Mouse (Mus musculus): Measurements from ENCODE around the gene Kif26b. TPM values are rescaled to one million over a fixed set of nuclear protein-coding genes. Genes with fewer than 3 reads are reported as not detected.

Gene Kif26b
- polyA plus RNA-seq, 1 experiment from 2014 or later: 5.1 TPM

DNA sequence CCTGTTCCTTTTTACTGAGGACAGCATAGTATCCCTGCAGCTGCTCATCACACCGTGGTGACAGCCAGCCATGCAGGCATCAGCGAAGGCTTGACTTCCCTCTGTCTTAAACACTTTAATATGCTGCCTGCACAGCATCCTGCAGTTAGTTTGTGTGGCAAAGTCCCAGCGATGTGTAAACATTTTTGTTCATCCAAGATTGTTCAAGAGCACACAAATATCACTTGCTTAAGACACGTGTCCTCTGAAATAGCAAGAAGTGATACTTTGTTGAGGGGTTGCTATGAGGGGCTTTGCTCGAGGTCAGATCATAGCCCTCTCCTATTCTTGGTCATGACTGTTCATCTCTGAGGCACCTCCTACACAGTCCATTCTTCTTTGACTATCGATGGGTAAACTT, 303.6 kb downstream of the Kif26b start:
- Histone ChIP-seq H3K36me3 (ENCODE audit: control insufficient read depth, insufficient read depth) (no peaks in the 10 kb centered on the region), H3K27me3 (ENCODE audit: control insufficient read depth, insufficient read depth, low read length) (no peaks in the 10 kb centered on the region), H3K9ac (ENCODE audit: low read length) (no peak overlapping the region), H3K4me3 (ENCODE audit: low read length) (no peak overlapping the region), H3K27ac (ENCODE audit: low read length) (no peak overlapping the region), H3K4me2 (ENCODE audit: low read depth, low read length) (no peak overlapping the region), H3K4me1 (ENCODE audit: control insufficient read depth, insufficient read depth, low read length) (no peaks in the 10 kb centered on the region), H3K9me3 (replicated peaks; ENCODE audit: control insufficient read depth, low read length) (no peaks in the 10 kb centered on the region)
- ATAC-seq (replicated peaks; ENCODE audit: extremely low read depth, insufficient read depth, low FRiP score): no peak
- 73% methylated on average over 6 of the region's 6 CpGs for WGBS

DNA sequence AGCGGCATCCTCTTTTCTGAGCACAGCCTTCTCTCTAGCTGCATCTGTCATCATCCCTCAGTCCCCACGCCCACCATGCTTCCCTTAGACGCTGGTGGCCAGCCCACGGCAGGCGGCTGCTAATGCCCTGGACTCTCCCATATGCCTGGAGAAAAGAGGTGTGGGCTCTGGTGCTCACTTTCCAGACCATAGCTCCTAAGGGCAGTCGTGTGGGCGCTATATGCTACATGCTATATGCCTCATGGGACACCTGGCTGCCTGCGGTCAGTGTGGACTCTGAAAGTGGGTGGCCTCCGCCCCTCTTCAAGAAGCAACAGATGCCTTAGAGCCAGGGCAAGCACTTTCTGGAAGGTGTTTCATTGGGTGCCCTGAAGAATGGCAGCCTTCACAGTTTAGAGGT, 306.9 kb downstream of the Kif26b start:
- Histone ChIP-seq H3K4me2 (ENCODE audit: low read depth, low read length) (no peak overlapping the region), H3K4me1 (ENCODE audit: control insufficient read depth, insufficient read depth, low read length) (peaks cover 24% of the 10 kb centered on the region), H3K9me3 (replicated peaks; ENCODE audit: control insufficient read depth, low read length) (no peaks in the 10 kb centered on the region), H3K4me3 (ENCODE audit: low read length) (no peak overlapping the region), H3K27me3 (ENCODE audit: control insufficient read depth, insufficient read depth, low read length) (no peaks in the 10 kb centered on the region), H3K27ac (ENCODE audit: low read length) (no peak overlapping the region), H3K36me3 (ENCODE audit: control insufficient read depth, insufficient read depth) (no peaks in the 10 kb centered on the region), H3K9ac (ENCODE audit: low read length) (no peak overlapping the region)
- ATAC-seq (replicated peaks; ENCODE audit: extremely low read depth, insufficient read depth, low FRiP score): no peak
- WGBS: 76% methylated on average over 9 of the region's 9 CpGs

DNA sequence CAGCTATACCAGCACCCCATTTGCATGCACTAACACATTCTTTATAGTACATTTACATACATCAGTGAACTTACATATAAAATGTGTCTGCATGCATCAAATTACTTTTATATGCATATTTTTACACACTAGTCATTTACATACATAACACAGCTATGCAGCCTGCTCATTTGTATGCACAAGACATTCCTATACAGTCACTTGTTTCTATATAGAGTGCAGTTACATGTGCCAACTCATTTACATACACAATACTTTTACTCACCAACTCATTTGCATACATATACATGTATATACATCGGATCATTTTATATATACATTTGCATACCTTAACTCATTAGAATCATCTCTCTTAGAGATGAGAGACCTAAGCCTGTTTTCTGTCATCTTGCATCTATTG, 308.1 kb downstream of the Kif26b start:
- no peak overlapping the region for H3K9ac ChIP-seq (ENCODE audit: low read length)
- peaks cover 24% of the 10 kb centered on the region for H3K4me1 ChIP-seq (ENCODE audit: control insufficient read depth, insufficient read depth, low read length)
- H3K9me3 ChIP-seq (replicated peaks; ENCODE audit: control insufficient read depth, low read length): no peaks in the 10 kb centered on the region
- 68% methylated on average over 1 of the region's 1 CpGs for WGBS
- ATAC-seq (replicated peaks; ENCODE audit: extremely low read depth, insufficient read depth, low FRiP score): no peak
- no peaks in the 10 kb centered on the region for H3K27me3 ChIP-seq (ENCODE audit: control insufficient read depth, insufficient read depth, low read length)
- no peak overlapping the region for H3K4me3 ChIP-seq (ENCODE audit: low read length)
- no peak overlapping the region for H3K4me2 ChIP-seq (ENCODE audit: low read depth, low read length)
- no peak overlapping the region for H3K27ac ChIP-seq (ENCODE audit: low read length)
- no peaks in the 10 kb centered on the region for H3K36me3 ChIP-seq (ENCODE audit: control insufficient read depth, insufficient read depth)

DNA sequence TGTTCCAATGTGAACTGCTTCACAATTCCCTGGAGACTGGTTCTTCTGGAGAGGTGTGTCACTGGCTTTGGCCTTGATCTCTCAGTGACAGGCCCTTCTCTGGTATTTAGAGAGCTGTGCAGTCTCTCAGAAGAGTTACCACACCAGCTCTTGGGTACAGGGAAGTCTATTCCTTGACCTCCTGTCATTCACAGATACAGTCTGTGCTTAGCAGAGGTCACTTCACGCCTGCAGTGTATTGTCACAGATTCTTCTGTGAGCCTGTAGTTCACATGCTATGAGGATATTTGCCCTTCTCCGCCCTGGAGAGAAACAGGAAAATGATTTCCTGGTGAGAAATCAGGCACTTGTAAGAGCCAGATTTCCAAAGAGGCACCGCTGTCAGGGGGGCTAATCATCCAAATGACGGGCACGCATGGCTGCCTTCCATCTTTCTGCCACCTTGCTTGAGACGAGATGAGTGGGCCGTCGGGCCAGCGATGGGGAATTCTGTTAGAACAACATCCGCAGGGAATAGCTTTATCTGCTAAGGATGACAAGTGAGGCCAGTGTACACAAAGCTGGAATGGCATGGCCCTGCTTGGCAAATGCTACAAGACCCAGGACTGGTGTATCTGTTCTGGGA, 309.9 kb downstream of the Kif26b start:
- no peaks in the 10 kb centered on the region for H3K36me3 ChIP-seq (ENCODE audit: control insufficient read depth, insufficient read depth)
- no peak overlapping the region for H3K4me3 ChIP-seq (ENCODE audit: low read length)
- WGBS: 30% methylated on average over 10 of the region's 10 CpGs
- no peak overlapping the region for H3K4me2 ChIP-seq (ENCODE audit: low read depth, low read length)
- H3K4me1 ChIP-seq (ENCODE audit: control insufficient read depth, insufficient read depth, low read length): peaks cover 24% of the 10 kb centered on the region
- peak; percentile 34; the same call in 1 of the 2 replicates for ATAC-seq (replicated peaks; ENCODE audit: extremely low read depth, insufficient read depth, low FRiP score)
- 0 out of 2 replicates have a peak overlapping the region, but pooled peaks have one; percentile 11 for H3K9ac ChIP-seq (ENCODE audit: low read length)
- H3K27ac ChIP-seq (ENCODE audit: low read length): peak overlapping the region; percentile 51
- no peaks in the 10 kb centered on the region for H3K27me3 ChIP-seq (ENCODE audit: control insufficient read depth, insufficient read depth, low read length)
- H3K9me3 ChIP-seq (replicated peaks; ENCODE audit: control insufficient read depth, low read length): no peaks in the 10 kb centered on the region

DNA sequence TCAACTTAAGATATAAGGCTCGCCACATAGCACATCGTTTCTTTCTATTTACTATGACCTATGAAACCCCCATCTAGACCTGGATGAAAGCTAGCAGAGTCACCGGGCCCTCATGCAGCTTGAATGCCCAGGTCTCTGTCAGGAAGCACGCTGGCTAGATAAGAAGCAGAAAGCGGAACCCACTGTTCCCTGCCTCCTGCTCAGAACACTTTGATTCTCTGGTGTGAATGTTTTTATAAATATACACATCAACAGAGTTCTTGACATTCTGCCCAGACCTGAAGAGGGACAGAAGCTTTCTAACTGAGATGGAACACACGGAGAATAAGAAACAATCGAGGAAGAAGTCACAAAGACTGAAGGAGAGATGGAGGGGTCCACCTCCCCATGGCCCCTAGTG, 311.4 kb downstream of the Kif26b start:
- peak; percentile 46; the same call in 1 of the 2 replicates for ATAC-seq (replicated peaks; ENCODE audit: extremely low read depth, insufficient read depth, low FRiP score)
- H3K27ac ChIP-seq (ENCODE audit: low read length): peak overlapping the region; percentile 63
- no peaks in the 10 kb centered on the region for H3K36me3 ChIP-seq (ENCODE audit: control insufficient read depth, insufficient read depth)
- peaks cover 24% of the 10 kb centered on the region for H3K4me1 ChIP-seq (ENCODE audit: control insufficient read depth, insufficient read depth, low read length)
- no peaks in the 10 kb centered on the region for H3K9me3 ChIP-seq (replicated peaks; ENCODE audit: control insufficient read depth, low read length)
- H3K9ac ChIP-seq (ENCODE audit: low read length): no peak overlapping the region
- peak overlapping the region; percentile 23; the same call in 1 of the 2 replicates for H3K4me2 ChIP-seq (ENCODE audit: low read depth, low read length)
- no peaks in the 10 kb centered on the region for H3K27me3 ChIP-seq (ENCODE audit: control insufficient read depth, insufficient read depth, low read length)
- 32% methylated on average over 7 of the region's 7 CpGs for WGBS
- H3K4me3 ChIP-seq (ENCODE audit: low read length): no peak overlapping the region

DNA sequence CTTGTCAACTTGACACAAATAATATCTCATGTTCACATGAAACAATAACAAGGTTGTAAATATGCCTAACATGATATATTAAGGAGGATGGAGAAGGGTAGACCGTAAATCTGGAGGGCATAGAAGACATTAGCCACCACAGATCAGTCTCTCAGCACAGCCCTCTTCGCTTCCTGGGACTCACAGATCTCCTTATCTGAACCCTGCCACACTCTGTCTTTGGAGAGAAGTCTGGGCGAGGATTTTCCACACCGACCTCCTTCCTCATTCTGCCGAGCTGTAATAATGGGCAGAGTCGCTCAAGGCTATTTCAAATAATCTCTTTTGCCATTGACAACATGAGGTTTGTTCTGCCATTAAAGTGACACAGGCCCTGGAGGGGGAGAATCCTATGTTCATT, 315.9 kb downstream of the Kif26b start:
- Histone ChIP-seq H3K4me2 (ENCODE audit: low read depth, low read length) (no peak overlapping the region), H3K27me3 (ENCODE audit: control insufficient read depth, insufficient read depth, low read length) (no peaks in the 10 kb centered on the region), H3K27ac (ENCODE audit: low read length) (no peak overlapping the region), H3K4me1 (ENCODE audit: control insufficient read depth, insufficient read depth, low read length) (peaks cover 9% of the 10 kb centered on the region), H3K36me3 (ENCODE audit: control insufficient read depth, insufficient read depth) (no peaks in the 10 kb centered on the region), H3K4me3 (ENCODE audit: low read length) (no peak overlapping the region), H3K9ac (ENCODE audit: low read length) (no peak overlapping the region), H3K9me3 (replicated peaks; ENCODE audit: control insufficient read depth, low read length) (no peaks in the 10 kb centered on the region)
- ATAC-seq (replicated peaks; ENCODE audit: extremely low read depth, insufficient read depth, low FRiP score): no peak
- WGBS: 75% methylated on average over 6 of the region's 6 CpGs

DNA sequence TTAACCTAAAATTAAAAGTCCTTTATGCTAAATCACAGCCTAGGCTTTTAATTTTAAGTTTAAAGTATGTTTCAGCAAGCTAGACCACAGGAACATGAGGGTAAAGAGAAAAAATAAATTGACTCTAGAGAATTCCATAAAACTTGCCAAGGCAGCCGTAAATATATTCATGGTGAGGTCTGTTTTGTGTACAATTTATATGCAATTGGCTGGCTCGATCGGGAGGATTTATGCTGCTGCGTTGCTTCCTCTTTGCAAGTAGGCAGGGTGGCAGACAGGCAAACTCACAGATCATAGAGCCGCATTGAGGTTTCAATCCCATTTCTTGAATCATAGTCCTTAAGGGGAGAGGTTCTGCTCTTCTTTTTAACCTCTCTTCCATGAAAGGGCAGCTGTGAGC, 318.6 kb downstream of the Kif26b start:
- no peaks in the 10 kb centered on the region for H3K27me3 ChIP-seq (ENCODE audit: control insufficient read depth, insufficient read depth, low read length)
- H3K36me3 ChIP-seq (ENCODE audit: control insufficient read depth, insufficient read depth): no peaks in the 10 kb centered on the region
- no peak overlapping the region for H3K4me3 ChIP-seq (ENCODE audit: low read length)
- no peak overlapping the region for H3K9ac ChIP-seq (ENCODE audit: low read length)
- 91% methylated on average over 5 of the region's 5 CpGs for WGBS
- H3K4me2 ChIP-seq (ENCODE audit: low read depth, low read length): no peak overlapping the region
- no peak overlapping the region for H3K27ac ChIP-seq (ENCODE audit: low read length)
- ATAC-seq (replicated peaks; ENCODE audit: extremely low read depth, insufficient read depth, low FRiP score): no peak
- H3K9me3 ChIP-seq (replicated peaks; ENCODE audit: control insufficient read depth, low read length): no peaks in the 10 kb centered on the region
- H3K4me1 ChIP-seq (ENCODE audit: control insufficient read depth, insufficient read depth, low read length): no peaks in the 10 kb centered on the region; the same call in 1 of the 2 replicates

DNA sequence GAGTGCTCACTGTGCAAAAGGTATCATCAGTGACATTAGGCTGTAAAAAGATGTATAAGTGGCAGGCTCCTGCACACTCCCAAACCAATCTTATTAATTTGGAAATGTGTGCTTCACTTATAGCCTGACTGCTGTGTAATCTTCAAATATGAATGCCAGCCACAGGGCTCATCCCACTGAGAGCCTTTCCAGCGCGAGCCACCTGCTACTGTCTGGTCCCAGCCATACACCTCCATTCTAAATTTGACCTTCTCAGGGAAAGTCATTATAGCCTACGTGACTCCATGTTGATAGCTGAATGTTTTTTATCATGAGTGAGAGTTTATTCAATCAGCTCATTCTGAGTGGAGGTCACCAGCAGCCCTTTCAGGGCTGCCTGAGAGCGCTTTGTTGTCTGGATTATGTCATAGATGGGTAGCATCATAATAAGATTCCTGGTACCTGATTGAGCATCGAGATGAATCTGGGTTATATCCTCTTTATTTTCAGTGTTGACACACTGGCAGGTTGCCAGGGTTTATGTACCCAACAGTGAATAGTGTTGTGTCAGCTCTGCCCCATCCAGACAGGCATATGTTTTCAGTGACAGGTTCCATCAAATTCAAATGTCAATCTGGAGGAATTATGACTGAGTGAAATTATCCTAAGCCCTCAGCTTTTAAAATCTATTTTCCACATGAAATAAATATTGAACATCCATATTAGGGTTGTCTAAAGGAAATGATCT, 319.6 kb downstream of the Kif26b start:
- H3K27me3 ChIP-seq (ENCODE audit: control insufficient read depth, insufficient read depth, low read length): no peaks in the 10 kb centered on the region
- no peak overlapping the region for H3K27ac ChIP-seq (ENCODE audit: low read length)
- H3K4me2 ChIP-seq (ENCODE audit: low read depth, low read length): no peak overlapping the region
- no peak for ATAC-seq (replicated peaks; ENCODE audit: extremely low read depth, insufficient read depth, low FRiP score)
- H3K9ac ChIP-seq (ENCODE audit: low read length): no peak overlapping the region
- H3K36me3 ChIP-seq (ENCODE audit: control insufficient read depth, insufficient read depth): no peaks in the 10 kb centered on the region
- H3K4me3 ChIP-seq (ENCODE audit: low read length): no peak overlapping the region
- H3K4me1 ChIP-seq (ENCODE audit: control insufficient read depth, insufficient read depth, low read length): no peaks in the 10 kb centered on the region; the same call in 1 of the 2 replicates
- no peaks in the 10 kb centered on the region for H3K9me3 ChIP-seq (replicated peaks; ENCODE audit: control insufficient read depth, low read length)
- 56% methylated on average over 5 of the region's 5 CpGs for WGBS

DNA sequence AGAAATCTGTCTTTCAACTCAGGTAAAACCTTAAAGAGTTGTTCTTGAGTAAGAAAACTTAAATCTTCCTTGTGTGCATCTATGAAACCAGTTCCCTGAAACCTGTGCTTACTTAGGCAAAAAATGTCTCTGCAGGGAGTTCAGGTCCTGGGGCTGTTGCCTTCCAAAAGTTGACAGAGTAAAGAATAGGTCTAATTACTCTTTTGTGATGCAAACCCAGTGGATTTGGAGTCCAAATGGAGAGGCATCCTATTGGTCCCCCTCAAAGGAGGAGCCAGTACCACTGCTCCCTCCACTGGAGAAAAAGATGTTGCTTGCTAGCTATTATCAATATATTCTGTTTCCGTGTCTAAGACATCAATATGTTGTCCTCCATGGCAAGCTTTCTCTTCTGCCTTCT, 321.6 kb downstream of the Kif26b start:
- Histone ChIP-seq H3K36me3 (ENCODE audit: control insufficient read depth, insufficient read depth) (no peaks in the 10 kb centered on the region), H3K4me2 (ENCODE audit: low read depth, low read length) (no peak overlapping the region), H3K4me1 (ENCODE audit: control insufficient read depth, insufficient read depth, low read length) (no peaks in the 10 kb centered on the region; the same call in 1 of the 2 replicates), H3K9me3 (replicated peaks; ENCODE audit: control insufficient read depth, low read length) (no peaks in the 10 kb centered on the region), H3K9ac (ENCODE audit: low read length) (no peak overlapping the region), H3K4me3 (ENCODE audit: low read length) (no peak overlapping the region), H3K27me3 (ENCODE audit: control insufficient read depth, insufficient read depth, low read length) (no peaks in the 10 kb centered on the region), H3K27ac (ENCODE audit: low read length) (no peak overlapping the region)
- ATAC-seq (replicated peaks; ENCODE audit: extremely low read depth, insufficient read depth, low FRiP score): no peak
- WGBS: 68% methylated on average over 1 of the region's 1 CpGs

Measured in heart, embryonic 16.5 days (tissue).